Mouse (Mus musculus) midbrain, embryonic 16.5 days (tissue): ENCODE measurements around the gene Dgke. TPM values are rescaled to one million over a fixed set of nuclear protein-coding genes. Genes with fewer than 3 reads are reported as not detected.
"Not testable (repeated sequence)": the region's sequence is repeated elsewhere in the genome, so short reads cannot be mapped to it uniquely, and the experiment has no call there.

ENCODE experiments used
- ATAC-seq: fragments of 200-750 bp; cut with Nextera tagmentation; 2 replicates; pipeline ENCODE4 v1.8.0; 2017; ENCODE audit warnings: moderate TSS enrichment
- H3K27ac ChIP-seq: fragments of 300-500 bp; sonication (generic); 2 replicates; pipeline ENCODE4 v1.5.1; 2014; ENCODE audit warnings: mild to moderate bottlenecking, low read length, mixed read lengths
- H3K27me3 ChIP-seq: fragments of 300-500 bp; sonication (generic); 2 replicates; pipeline ENCODE4 v1.6.1; 2014; ENCODE audit warnings: low read depth, low read length, mixed read lengths; ENCODE audit not compliant: control insufficient read depth, insufficient read depth
- H3K36me3 ChIP-seq: fragments of 300-500 bp; sonication (generic); 2 replicates; pipeline ENCODE4 v1.6.1; 2014; ENCODE audit warnings: mild to moderate bottlenecking, low read length, moderate library complexity, mixed read lengths; ENCODE audit not compliant: control insufficient read depth, insufficient read depth
- H3K4me1 ChIP-seq: fragments of 300-500 bp; sonication (generic); 2 replicates; pipeline ENCODE4 v1.6.1; 2014; ENCODE audit warnings: mild to moderate bottlenecking, low read length, mixed read lengths; ENCODE audit not compliant: control insufficient read depth, insufficient read depth
- H3K4me2 ChIP-seq: fragments of 300-500 bp; sonication (generic); 2 replicates; pipeline ENCODE4 v1.6.1; 2014; ENCODE audit warnings: mild to moderate bottlenecking, low read length, mixed read lengths
- H3K4me3 ChIP-seq: fragments of 300-500 bp; sonication (generic); 2 replicates; pipeline ENCODE4 v1.5.1; 2014; ENCODE audit warnings: low read depth, mild to moderate bottlenecking, low read length, moderate library complexity, mixed read lengths
- H3K9ac ChIP-seq: fragments of 300-500 bp; sonication (generic); 2 replicates; pipeline ENCODE4 v1.6.1; 2014; ENCODE audit warnings: low read depth, low read length, mixed read lengths
- H3K9me3 ChIP-seq: fragments of 300-500 bp; sonication (generic); replicated peaks from 2 replicates; pipeline ENCODE4 v1.6.1; 2014; ENCODE audit warnings: mild to moderate bottlenecking, low read length, mixed read lengths; ENCODE audit not compliant: control insufficient read depth, poor library complexity, severe bottlenecking
- WGBS: fragments of 180-500 bp; shearing (Covaris S2); extraction: QIAGEN DNeasy Blood & Tissue Kit; methylation state at CpG from one replicate; pipeline ENCODE4 v1.1.7; 2014; 5-methylcytosine and 5-hydroxymethylcytosine counted together
- polyA plus RNA-seq: library from polyadenylated mRNA; unstranded; fragments of >200 nt; fragmentation: Nextera tagmentation; extraction: Ambion mirVana; gene quantifications from 2 replicates; pipeline ENCODE4 v1.2.1, GENCODE M21; 2015

Dgke gene
- polyA plus RNA-seq, 1 experiment from 2014 or later: 18.2 TPM

- H3K4me3 ChIP-seq: peak within 1 kb of the TSS; percentile 33
- H3K9ac ChIP-seq: peak within 1 kb of the TSS; percentile 22
- H3K27me3 ChIP-seq: peaks cover 25% of the 10 kb centered on the region
- no peaks in the 10 kb centered on the region for H3K36me3 ChIP-seq
- no peaks in the 10 kb centered on the region for H3K9me3 ChIP-seq
- 4% methylated on average over 48 of the region's 48 CpGs for WGBS
- no peaks in the 10 kb centered on the region for H3K4me1 ChIP-seq
- no peak within 1 kb of the TSS for H3K27ac ChIP-seq
- H3K4me2 ChIP-seq: peak within 1 kb of the TSS; percentile 44
- no peak for ATAC-seq
Observed at GRCm38 (mm10) chr11:88998974-88999722, 67.5 kb downstream of the Dgke start, which contains the start of gene Trim25. TSS of gene Trim25 (plus strand) at chr11:88999376.

- H3K4me2 ChIP-seq: no peak overlapping the region
- no peaks in the 10 kb centered on the region for H3K9me3 ChIP-seq
- H3K36me3 ChIP-seq: no peaks in the 10 kb centered on the region
- H3K27ac ChIP-seq: no peak overlapping the region
- 20% methylated on average over 3 of the region's 3 CpGs for WGBS
- H3K9ac ChIP-seq: no peak overlapping the region
- H3K4me3 ChIP-seq: no peak overlapping the region
- peaks cover 25% of the 10 kb centered on the region for H3K27me3 ChIP-seq
- H3K4me1 ChIP-seq: no peaks in the 10 kb centered on the region
- ATAC-seq: no peak
Observed at GRCm38 (mm10) chr11:88998406-88998805, 68.2 kb downstream of the Dgke start.

- WGBS: 83% methylated on average over 5 of the region's 5 CpGs
- not testable (repeated sequence) for H3K4me2 ChIP-seq, H3K4me3 ChIP-seq, H3K9me3 ChIP-seq, H3K9ac ChIP-seq, H3K27ac ChIP-seq, H3K36me3 ChIP-seq, ATAC-seq, H3K4me1 ChIP-seq
- H3K27me3 ChIP-seq: peaks cover 25% of the 10 kb centered on the region
Observed at GRCm38 (mm10) chr11:88997343-88997742, 69.3 kb downstream of the Dgke start.

GRCm38 (mm10) chr11:88996427-88996826 is 70.2 kb downstream of the Dgke start:
- Histone ChIP-seq H3K9me3 (no peaks in the 10 kb centered on the region), H3K27ac (no peak overlapping the region), H3K9ac (no peak overlapping the region), H3K4me2 (no peak overlapping the region), H3K4me3 (no peak overlapping the region), H3K36me3 (no peaks in the 10 kb centered on the region), H3K4me1 (no peaks in the 10 kb centered on the region), H3K27me3 (peaks cover 25% of the 10 kb centered on the region)
- 73% methylated on average over 7 of the region's 7 CpGs for WGBS
- ATAC-seq: no peak

GRCm38 (mm10) chr11:88995616-88996015 is 71.0 kb downstream of the Dgke start:
- Histone ChIP-seq H3K9me3 (no peaks in the 10 kb centered on the region), H3K27ac (no peak overlapping the region), H3K36me3 (peaks cover 6% of the 10 kb centered on the region), H3K27me3 (peaks cover 25% of the 10 kb centered on the region), H3K4me2 (no peak overlapping the region), H3K9ac (no peak overlapping the region), H3K4me1 (no peaks in the 10 kb centered on the region), H3K4me3 (no peak overlapping the region)
- ATAC-seq: no peak
- 93% methylated on average over 2 of the region's 2 CpGs for WGBS

GRCm38 (mm10) chr11:88994492-88994891 is 72.2 kb downstream of the Dgke start:
- Histone ChIP-seq H3K9ac (no peak overlapping the region), H3K9me3 (no peaks in the 10 kb centered on the region), H3K4me3 (no peak overlapping the region), H3K4me2 (no peak overlapping the region), H3K27ac (no peak overlapping the region), H3K36me3 (peaks cover 6% of the 10 kb centered on the region), H3K27me3 (peaks cover 15% of the 10 kb centered on the region), H3K4me1 (no peaks in the 10 kb centered on the region)
- 90% methylated on average over 7 of the region's 7 CpGs for WGBS
- ATAC-seq: no peak

- peaks cover 6% of the 10 kb centered on the region for H3K27me3 ChIP-seq
- 20% methylated on average over 5 of the region's 5 CpGs for WGBS
- no peak overlapping the region for H3K27ac ChIP-seq
- no peaks in the 10 kb centered on the region for H3K4me1 ChIP-seq
- no peak overlapping the region for H3K4me3 ChIP-seq
- H3K9ac ChIP-seq: no peak overlapping the region
- no peak for ATAC-seq
- H3K4me2 ChIP-seq: no peak overlapping the region
- no peaks in the 10 kb centered on the region for H3K9me3 ChIP-seq
- peaks cover 6% of the 10 kb centered on the region for H3K36me3 ChIP-seq
Observed at GRCm38 (mm10) chr11:88993625-88994024, 73.0 kb downstream of the Dgke start.

- Histone ChIP-seq H3K4me2 (no peak overlapping the region), H3K27ac (no peak overlapping the region), H3K27me3 (peaks cover 4% of the 10 kb centered on the region), H3K4me1 (no peaks in the 10 kb centered on the region), H3K9ac (no peak overlapping the region), H3K9me3 (no peaks in the 10 kb centered on the region), H3K4me3 (no peak overlapping the region), H3K36me3 (peaks cover 6% of the 10 kb centered on the region)
- 55% methylated on average over 7 of the region's 7 CpGs for WGBS
- ATAC-seq: no peak
Observed at GRCm38 (mm10) chr11:88993186-88993585, 73.5 kb downstream of the Dgke start.

- WGBS: 81% methylated on average over 5 of the region's 5 CpGs
- Histone ChIP-seq H3K9ac (no peak overlapping the region), H3K36me3 (peaks cover 21% of the 10 kb centered on the region), H3K27ac (no peak overlapping the region), H3K4me1 (no peaks in the 10 kb centered on the region), H3K27me3 (no peaks in the 10 kb centered on the region), H3K9me3 (no peaks in the 10 kb centered on the region), H3K4me3 (no peak overlapping the region), H3K4me2 (no peak overlapping the region)
- ATAC-seq: no peak
Observed at GRCm38 (mm10) chr11:88989530-88989929, 77.1 kb downstream of the Dgke start.
